Mouse (Mus musculus) left cerebral cortex, postnatal 4 days (tissue): ENCODE results near the gene 5730522E02Rik. TPM values are rescaled to one million over a fixed set of nuclear protein-coding genes. Genes with fewer than 3 reads are reported as not detected.

Source experiments
- DNase-seq: peaks from one replicate; pipeline ENCODE4 v3.0.0-alpha.2; 2022
- intact Hi-C: fragments of 180-260 bp; cut with DNase I; formaldehyde crosslinking; loops from one replicate; pipeline ENCODE4 v1.15.1; 2025
- total RNA-seq, 2 experiments: library from RNA; stranded (reverse); gene quantifications; 2 replicates each; pipeline ENCODE4 v1.2.3; 2021

Gene 5730522E02Rik
- total RNA-seq, 2 experiments from 2014 or later: 22.6 to 24.0 TPM

GRCm38 (mm10) chr11:25704332-25705168, 506.0 kb downstream of the 5730522E02Rik start:
- DNase-seq: peak; percentile 12
- intact Hi-C loops: no loop called here

GRCm38 (mm10) chr11:25702791-25703190, 507.8 kb downstream of the 5730522E02Rik start:
- intact Hi-C loops: no loop called here
- DNase-seq: no peak

GRCm38 (mm10) chr11:25697508-25698193, 512.9 kb downstream of the 5730522E02Rik start:
- intact Hi-C loops: loop anchor here (10.0 kb wide), 1 partner anchor 1623 kb away; the partner anchor contains the start of genes A830031A19Rik and Bcl11a

GRCm38 (mm10) chr11:25696168-25696567, 514.4 kb downstream of the 5730522E02Rik start:
- intact Hi-C loops: loop anchor here (10.0 kb wide), 1 partner anchor 1621 kb away; the partner anchor contains the start of genes A830031A19Rik and Bcl11a
- DNase-seq: no peak

More at GRCm38 (mm10) chr11:25697508-25698193, 512.9 kb downstream of the 5730522E02Rik start:
- DNase-seq: peak; percentile 6

- intact Hi-C loops: no loop called here
- DNase-seq: peak; percentile 28
These were observed 525.8 kb downstream of the 5730522E02Rik start for GRCm38 (mm10) chr11:25684731-25685130.

- intact Hi-C loops: no loop called here
- DNase-seq: no peak
These were observed 530.7 kb downstream of the 5730522E02Rik start for GRCm38 (mm10) chr11:25679856-25680255.

GRCm38 (mm10) chr11:25674194-25674593, 536.4 kb downstream of the 5730522E02Rik start:
- no peak for DNase-seq
- intact Hi-C loops: no loop called here

- intact Hi-C loops: no loop called here
- DNase-seq: no peak
These were observed 540.5 kb downstream of the 5730522E02Rik start for GRCm38 (mm10) chr11:25670018-25670417.

- intact Hi-C loops: no loop called here
These were observed 545.9 kb downstream of the 5730522E02Rik start for GRCm38 (mm10) chr11:25664562-25665104.

GRCm38 (mm10) chr11:25646282-25646681, 564.3 kb downstream of the 5730522E02Rik start:
- no peak for DNase-seq
- intact Hi-C loops: no loop called here

More at GRCm38 (mm10) chr11:25664562-25665104, 545.9 kb downstream of the 5730522E02Rik start:
- DNase-seq: no peak

GRCm38 (mm10) chr11:25644767-25645622, 565.6 kb downstream of the 5730522E02Rik start:
- DNase-seq: peak; percentile 19
- intact Hi-C loops: no loop called here

GRCm38 (mm10) chr11:25606886-25607285, 603.7 kb downstream of the 5730522E02Rik start:
- intact Hi-C loops: no loop called here

GRCm38 (mm10) chr11:25600030-25600429, 610.5 kb downstream of the 5730522E02Rik start:
- no peak for DNase-seq
- intact Hi-C loops: no loop called here

More at GRCm38 (mm10) chr11:25606886-25607285, 603.7 kb downstream of the 5730522E02Rik start:
- DNase-seq: no peak

- no peak for DNase-seq
- intact Hi-C loops: no loop called here
These were observed 615.3 kb downstream of the 5730522E02Rik start for GRCm38 (mm10) chr11:25595303-25595702.

- no peak for DNase-seq
- intact Hi-C loops: no loop called here
These were observed 615.8 kb downstream of the 5730522E02Rik start for GRCm38 (mm10) chr11:25594780-25595179.

- DNase-seq: peak; percentile 5
- intact Hi-C loops: no loop called here
These were observed 618.3 kb downstream of the 5730522E02Rik start for GRCm38 (mm10) chr11:25592268-25592667.

GRCm38 (mm10) chr11:25590215-25590614, 620.3 kb downstream of the 5730522E02Rik start:
- DNase-seq: peak; percentile 13
- intact Hi-C loops: no loop called here

GRCm38 (mm10) chr11:25589509-25589908, 621.1 kb downstream of the 5730522E02Rik start:
- intact Hi-C loops: no loop called here
- DNase-seq: no peak

- DNase-seq: no peak
- intact Hi-C loops: no loop called here
These were observed 636.5 kb downstream of the 5730522E02Rik start for GRCm38 (mm10) chr11:25574129-25574465.

- intact Hi-C loops: no loop called here
- no peak for DNase-seq
These were observed 637.0 kb downstream of the 5730522E02Rik start for GRCm38 (mm10) chr11:25573408-25574128.
